Mouse (Mus musculus): ENCODE results near the gene Itpkc. TPM values are rescaled to one million over a fixed set of nuclear protein-coding genes. Genes with fewer than 3 reads are reported as not detected.

Itpkc gene
- polyA plus RNA-seq (2014; fragmentation: Nextera tagmentation; extraction: Ambion mirVana) = 7.3 and 7.4 TPM in 2 replicates

- Histone ChIP-seq H3K4me3 (replicated peaks; ENCODE audit: low read depth, low read length) (peak within 1 kb of the TSS; percentile 55), H3K36me3 (ENCODE audit: control insufficient read depth, insufficient read depth, low read length) (peaks cover 1% of the 10 kb centered on the region; the same call in 1 of the 2 replicates), H3K4me2 (ENCODE audit: low read length) (peak within 1 kb of the TSS; percentile 93), H3K27ac (replicated peaks; ENCODE audit: low read depth, low read length) (peak within 1 kb of the TSS; percentile 75), H3K9ac (replicated peaks; ENCODE audit: low read length) (peak within 1 kb of the TSS; percentile 76), H3K27me3 (ENCODE audit: control insufficient read depth, insufficient read depth, low read length) (no peaks in the 10 kb centered on the region), H3K9me3 (ENCODE audit: control insufficient read depth, low read length) (no peaks in the 10 kb centered on the region), H3K4me1 (ENCODE audit: control insufficient read depth, insufficient read depth, low read length) (peaks cover 48% of the 10 kb centered on the region)
- WGBS = under 1% methylated on average over 49 of the region's 49 CpGs
- ATAC-seq (ENCODE audit: low FRiP score, low TSS enrichment) (peak; percentile 83), DNase-seq (peak; percentile 97)
Observed at GRCm38 (mm10) chr7:27228281-27228821, at the start of gene Itpkc. Gene Itpkc (minus strand): TSS chr7:27228661.

- H3K9ac ChIP-seq (replicated peaks; ENCODE audit: low read length) = no peak overlapping the region
- H3K4me1 ChIP-seq (ENCODE audit: control insufficient read depth, insufficient read depth, low read length) = no peaks in the 10 kb centered on the region
- H3K36me3 ChIP-seq (ENCODE audit: control insufficient read depth, insufficient read depth, low read length) = peaks cover 95% of the 10 kb centered on the region
- no peaks in the 10 kb centered on the region for H3K9me3 ChIP-seq (ENCODE audit: control insufficient read depth, low read length)
- no peak for ATAC-seq (ENCODE audit: low FRiP score, low TSS enrichment)
- WGBS = 93% methylated on average over 3 of the region's 3 CpGs
- H3K27ac ChIP-seq (replicated peaks; ENCODE audit: low read depth, low read length) = no peak overlapping the region
- H3K4me3 ChIP-seq (replicated peaks; ENCODE audit: low read depth, low read length) = no peak overlapping the region
- no peaks in the 10 kb centered on the region for H3K27me3 ChIP-seq (ENCODE audit: control insufficient read depth, insufficient read depth, low read length)
- H3K4me2 ChIP-seq (ENCODE audit: low read length) = no peak overlapping the region
- peak; percentile 40 for DNase-seq
Observed at GRCm38 (mm10) chr7:27277191-27277590, 48.7 kb upstream of the Itpkc start.

- no peaks in the 10 kb centered on the region for H3K4me1 ChIP-seq (ENCODE audit: control insufficient read depth, insufficient read depth, low read length)
- no peak overlapping the region for H3K4me3 ChIP-seq (replicated peaks; ENCODE audit: low read depth, low read length)
- no peak overlapping the region for H3K27ac ChIP-seq (replicated peaks; ENCODE audit: low read depth, low read length)
- WGBS = 70% methylated on average over 7 of the region's 7 CpGs
- H3K9ac ChIP-seq (replicated peaks; ENCODE audit: low read length) = no peak overlapping the region
- ATAC-seq (ENCODE audit: low FRiP score, low TSS enrichment) (no peak), DNase-seq (no peak)
- no peaks in the 10 kb centered on the region for H3K27me3 ChIP-seq (ENCODE audit: control insufficient read depth, insufficient read depth, low read length)
- peaks cover 95% of the 10 kb centered on the region for H3K36me3 ChIP-seq (ENCODE audit: control insufficient read depth, insufficient read depth, low read length)
- no peak overlapping the region for H3K4me2 ChIP-seq (ENCODE audit: low read length)
- H3K9me3 ChIP-seq (ENCODE audit: control insufficient read depth, low read length) = no peaks in the 10 kb centered on the region
Observed at GRCm38 (mm10) chr7:27276021-27276420, 47.6 kb upstream of the Itpkc start.

- Histone ChIP-seq H3K9me3 (ENCODE audit: control insufficient read depth, low read length) (no peaks in the 10 kb centered on the region), H3K27ac (replicated peaks; ENCODE audit: low read depth, low read length) (no peak overlapping the region), H3K27me3 (ENCODE audit: control insufficient read depth, insufficient read depth, low read length) (no peaks in the 10 kb centered on the region), H3K4me3 (replicated peaks; ENCODE audit: low read depth, low read length) (no peak overlapping the region), H3K36me3 (ENCODE audit: control insufficient read depth, insufficient read depth, low read length) (peaks cover 95% of the 10 kb centered on the region), H3K4me1 (ENCODE audit: control insufficient read depth, insufficient read depth, low read length) (no peaks in the 10 kb centered on the region), H3K9ac (replicated peaks; ENCODE audit: low read length) (no peak overlapping the region), H3K4me2 (ENCODE audit: low read length) (no peak overlapping the region)
- no peak for DNase-seq
- WGBS = 98% methylated on average over 4 of the region's 4 CpGs
- ATAC-seq (ENCODE audit: low FRiP score, low TSS enrichment) = no peak
Observed at GRCm38 (mm10) chr7:27274916-27275315, 46.5 kb upstream of the Itpkc start.

GRCm38 (mm10) chr7:27273739-27274351 lies 45.4 kb upstream of the Itpkc start:
- ATAC-seq (ENCODE audit: low FRiP score, low TSS enrichment) (no peak), DNase-seq (peak; percentile 50)
- Histone ChIP-seq H3K4me2 (ENCODE audit: low read length) (no peak overlapping the region), H3K9ac (replicated peaks; ENCODE audit: low read length) (no peak overlapping the region), H3K36me3 (ENCODE audit: control insufficient read depth, insufficient read depth, low read length) (peaks cover 96% of the 10 kb centered on the region), H3K9me3 (ENCODE audit: control insufficient read depth, low read length) (no peaks in the 10 kb centered on the region), H3K27me3 (ENCODE audit: control insufficient read depth, insufficient read depth, low read length) (no peaks in the 10 kb centered on the region), H3K27ac (replicated peaks; ENCODE audit: low read depth, low read length) (no peak overlapping the region), H3K4me3 (replicated peaks; ENCODE audit: low read depth, low read length) (no peak overlapping the region), H3K4me1 (ENCODE audit: control insufficient read depth, insufficient read depth, low read length) (no peaks in the 10 kb centered on the region)
- WGBS = 58% methylated on average over 32 of the region's 32 CpGs

GRCm38 (mm10) chr7:27271423-27271822 lies 43.0 kb upstream of the Itpkc start:
- no peak overlapping the region for H3K4me2 ChIP-seq (ENCODE audit: low read length)
- H3K9me3 ChIP-seq (ENCODE audit: control insufficient read depth, low read length) = no peaks in the 10 kb centered on the region
- no peak overlapping the region for H3K27ac ChIP-seq (replicated peaks; ENCODE audit: low read depth, low read length)
- WGBS = 89% methylated on average over 8 of the region's 8 CpGs
- no peak overlapping the region for H3K4me3 ChIP-seq (replicated peaks; ENCODE audit: low read depth, low read length)
- H3K36me3 ChIP-seq (ENCODE audit: control insufficient read depth, insufficient read depth, low read length) = peaks cover 94% of the 10 kb centered on the region
- DNase-seq (no peak), ATAC-seq (ENCODE audit: low FRiP score, low TSS enrichment) (no peak)
- H3K9ac ChIP-seq (replicated peaks; ENCODE audit: low read length) = no peak overlapping the region
- H3K4me1 ChIP-seq (ENCODE audit: control insufficient read depth, insufficient read depth, low read length) = no peaks in the 10 kb centered on the region
- H3K27me3 ChIP-seq (ENCODE audit: control insufficient read depth, insufficient read depth, low read length) = no peaks in the 10 kb centered on the region

- Histone ChIP-seq H3K4me2 (ENCODE audit: low read length) (no peak overlapping the region), H3K27me3 (ENCODE audit: control insufficient read depth, insufficient read depth, low read length) (no peaks in the 10 kb centered on the region), H3K4me1 (ENCODE audit: control insufficient read depth, insufficient read depth, low read length) (peaks cover 4% of the 10 kb centered on the region; the same call in 1 of the 2 replicates), H3K9me3 (ENCODE audit: control insufficient read depth, low read length) (no peaks in the 10 kb centered on the region), H3K36me3 (ENCODE audit: control insufficient read depth, insufficient read depth, low read length) (peaks cover 96% of the 10 kb centered on the region), H3K9ac (replicated peaks; ENCODE audit: low read length) (no peak overlapping the region), H3K4me3 (replicated peaks; ENCODE audit: low read depth, low read length) (no peak overlapping the region), H3K27ac (replicated peaks; ENCODE audit: low read depth, low read length) (no peak overlapping the region)
- DNase-seq = no peak
- ATAC-seq (ENCODE audit: low FRiP score, low TSS enrichment) = no peak
- 80% methylated on average over 20 of the region's 20 CpGs for WGBS
Observed at GRCm38 (mm10) chr7:27266515-27267128, 38.2 kb upstream of the Itpkc start.

GRCm38 (mm10) chr7:27264761-27265160 lies 36.3 kb upstream of the Itpkc start:
- H3K4me2 ChIP-seq (ENCODE audit: low read length) = no peak overlapping the region
- no peak overlapping the region for H3K27ac ChIP-seq (replicated peaks; ENCODE audit: low read depth, low read length)
- no peaks in the 10 kb centered on the region for H3K27me3 ChIP-seq (ENCODE audit: control insufficient read depth, insufficient read depth, low read length)
- peaks cover 21% of the 10 kb centered on the region for H3K4me1 ChIP-seq (ENCODE audit: control insufficient read depth, insufficient read depth, low read length)
- no peak overlapping the region for H3K4me3 ChIP-seq (replicated peaks; ENCODE audit: low read depth, low read length)
- peaks cover 77% of the 10 kb centered on the region for H3K36me3 ChIP-seq (ENCODE audit: control insufficient read depth, insufficient read depth, low read length)
- ATAC-seq (ENCODE audit: low FRiP score, low TSS enrichment) (no peak), DNase-seq (no peak)
- H3K9me3 ChIP-seq (ENCODE audit: control insufficient read depth, low read length) = no peaks in the 10 kb centered on the region
- 92% methylated on average over 12 of the region's 12 CpGs for WGBS
- no peak overlapping the region for H3K9ac ChIP-seq (replicated peaks; ENCODE audit: low read length)

- 69% methylated on average over 6 of the region's 6 CpGs for WGBS
- Histone ChIP-seq H3K36me3 (ENCODE audit: control insufficient read depth, insufficient read depth, low read length) (peaks cover 50% of the 10 kb centered on the region), H3K4me1 (ENCODE audit: control insufficient read depth, insufficient read depth, low read length) (peaks cover 31% of the 10 kb centered on the region), H3K9ac (replicated peaks; ENCODE audit: low read length) (no peak overlapping the region), H3K27me3 (ENCODE audit: control insufficient read depth, insufficient read depth, low read length) (no peaks in the 10 kb centered on the region), H3K4me3 (replicated peaks; ENCODE audit: low read depth, low read length) (no peak overlapping the region), H3K9me3 (ENCODE audit: control insufficient read depth, low read length) (no peaks in the 10 kb centered on the region), H3K4me2 (ENCODE audit: low read length) (no peak overlapping the region), H3K27ac (replicated peaks; ENCODE audit: low read depth, low read length) (no peak overlapping the region)
- DNase-seq (no peak), ATAC-seq (ENCODE audit: low FRiP score, low TSS enrichment) (no peak)
Observed at GRCm38 (mm10) chr7:27261888-27262287, 33.4 kb upstream of the Itpkc start.
